Mouse (Mus musculus) lung, adult 18-20 months (tissue): ENCODE data around the gene Gm20388.
"Not testable (repeated sequence)": the region's sequence is repeated elsewhere in the genome, so short reads cannot be mapped to it uniquely, and the experiment has no call there.

ENCODE experiments used
- DNase-seq, 2 experiments: peaks; one replicate each; pipeline ENCODE4 v3.0.0; 2022; ENCODE audit warnings: mixed read lengths in 2 of 2

The Gm20388 gene

GRCm38 (mm10) chr8:121124547-121125239 lies 1214.1 kb downstream of the Gm20388 start:
- DNase-seq = no peak

- peak; percentile 67 for DNase-seq
These were observed 1214.8 kb downstream of the Gm20388 start for GRCm38 (mm10) chr8:121125311-121125876.

- DNase-seq = no peak
These were observed 1215.5 kb downstream of the Gm20388 start for GRCm38 (mm10) chr8:121126191-121126590.

- no peak for DNase-seq
These were observed 1216.1 kb downstream of the Gm20388 start for GRCm38 (mm10) chr8:121126694-121127093.

GRCm38 (mm10) chr8:121127291-121127701 lies 1216.7 kb downstream of the Gm20388 start:
- peak in 1 of 2 experiments; percentile 54 for DNase-seq

GRCm38 (mm10) chr8:121127756-121128375 lies 1217.2 kb downstream of the Gm20388 start, which contains the start of gene Foxl1:
TSS of gene Foxl1 (plus strand) at chr8:121127940.
- DNase-seq = no peak

- no peak for DNase-seq
These were observed 1218.1 kb downstream of the Gm20388 start for GRCm38 (mm10) chr8:121128531-121129264.

- no peak for DNase-seq
These were observed 1218.8 kb downstream of the Gm20388 start for GRCm38 (mm10) chr8:121129265-121129940.

- DNase-seq = no peak
These were observed 1219.9 kb downstream of the Gm20388 start for GRCm38 (mm10) chr8:121130522-121130921.

GRCm38 (mm10) chr8:121132961-121133513 lies 1222.4 kb downstream of the Gm20388 start:
- DNase-seq = no peak

- DNase-seq = no peak
These were observed 1223.5 kb downstream of the Gm20388 start for GRCm38 (mm10) chr8:121134102-121134501.

GRCm38 (mm10) chr8:121134512-121134911 lies 1223.9 kb downstream of the Gm20388 start:
- no peak for DNase-seq

GRCm38 (mm10) chr8:121136856-121137255 lies 1226.2 kb downstream of the Gm20388 start:
- DNase-seq = no peak

- DNase-seq = not testable (repeated sequence)
These were observed 1235.0 kb downstream of the Gm20388 start for GRCm38 (mm10) chr8:121145457-121146134.

- DNase-seq = no peak
These were observed 1238.0 kb downstream of the Gm20388 start for GRCm38 (mm10) chr8:121148573-121149083.

- DNase-seq = peak; percentile 22 to 46
These were observed 1241.8 kb downstream of the Gm20388 start for GRCm38 (mm10) chr8:121152394-121152793.

- no peak for DNase-seq
These were observed 1246.4 kb downstream of the Gm20388 start for GRCm38 (mm10) chr8:121156990-121157491.

- DNase-seq = no peak
These were observed 1248.2 kb downstream of the Gm20388 start for GRCm38 (mm10) chr8:121158812-121159211.

- no peak for DNase-seq
These were observed 1250.8 kb downstream of the Gm20388 start for GRCm38 (mm10) chr8:121161437-121161836.

- no peak for DNase-seq
These were observed 1251.8 kb downstream of the Gm20388 start for GRCm38 (mm10) chr8:121162413-121162812.
